Mouse (Mus musculus) heart, postnatal 0 days (tissue): ENCODE measurements around the gene Oas1c.

Experiments
- CTCF ChIP-seq: IDR thresholded peaks from 2 replicates; pipeline ENCODE4 v1.5.1; 2016; ENCODE audit warnings: antibody characterized with exemption, control low read depth, low read depth
- EP300 ChIP-seq: IDR thresholded peaks from 2 replicates; pipeline ENCODE4 v1.6.1; 2016; ENCODE audit warnings: antibody characterized with exemption, low read depth

DNA sequence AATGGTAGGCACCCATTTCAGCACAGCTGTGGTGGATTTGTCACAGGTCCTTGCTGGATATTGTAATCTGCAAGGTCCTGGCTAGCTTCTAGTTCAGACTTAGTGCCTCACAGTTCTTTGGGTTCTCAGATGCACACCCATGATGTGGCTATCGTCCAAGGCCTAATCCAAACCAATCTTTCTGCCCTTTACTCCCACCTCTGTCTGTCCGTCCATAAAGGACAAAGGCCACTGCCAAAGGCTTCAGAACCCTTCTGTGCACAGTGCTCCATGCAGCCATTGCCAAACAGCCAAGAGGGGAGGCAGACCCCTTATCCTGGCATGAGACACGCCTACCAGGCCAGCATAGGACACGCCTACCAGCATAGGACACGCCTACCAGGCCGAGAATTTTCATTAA is 3.1 kb downstream of the Oas1c start:
- TF ChIP-seq EP300: no peak
- no peak for TF ChIP-seq CTCF
